ENCODE assay signal across 19 mouse cellular contexts in genomic region chr5:27767948-27768347, GRCm38 (mm10). TPM values are rescaled to one million over a fixed set of nuclear protein-coding genes. Genes with fewer than 3 reads are reported as not detected.
A peak's percentile ranks its signal among the peaks of the same experiment; 100 is the strongest.
DNase-seq lines count a peak whose midpoint lies in the region; ATAC-seq and TF ChIP-seq lines count a peak whose summit lies in the region.
"Had no signal": no experiment of that assay in that cellular context is flagged by ENCODE, and none has a peak within 500 bp of the region (broad histone marks: within the 10 kb centered on the region; RNA-seq: fewer than 3 reads in every experiment).

No protein-coding gene starts in this region.

- TF ChIP-seq EP300 in heart, adult 2 months (IDR thresholded peaks at IDR 0.05; ENCODE audit: insufficient read depth, low read depth, low read length), result no peak

- 52% methylated on average over 5 of the region's 5 CpGs for WGBS in hindbrain, embryonic 14.5 days
- WGBS in midbrain, embryonic 15.5 days, result 59% methylated on average over 5 of the region's 5 CpGs
- WGBS in heart, adult 2 months, result 81% methylated on average over 5 of the region's 5 CpGs

- H3K27me3 ChIP-seq in hindbrain, embryonic 14.5 days (ENCODE audit: control insufficient read depth, insufficient read depth, low read length), result no peaks in the 10 kb centered on the region
- H3K27me3 ChIP-seq in midbrain, embryonic 15.5 days (replicated peaks), result no peaks in the 10 kb centered on the region
- no peaks in the 10 kb centered on the region for H3K27me3 ChIP-seq in heart, adult 2 months (ENCODE audit: control insufficient read depth, insufficient read depth, low read length)
- H3K27me3 ChIP-seq: intestine, embryonic 15.5 days; stomach, embryonic 15.5 days had no signal

- peaks cover 77% of the 10 kb centered on the region for H3K36me3 ChIP-seq in hindbrain, embryonic 14.5 days (replicated peaks; ENCODE audit: control insufficient read depth, insufficient read depth)
- H3K36me3 ChIP-seq in midbrain, embryonic 15.5 days (replicated peaks), result peaks cover 35% of the 10 kb centered on the region
- no peaks in the 10 kb centered on the region; the same call in 1 of the 2 replicates for H3K36me3 ChIP-seq in heart, adult 2 months (ENCODE audit: control insufficient read depth, insufficient read depth, low read length)

- no peak for TF ChIP-seq POLR2A in heart, adult 2 months (IDR thresholded peaks at IDR 0.05; ENCODE audit: insufficient read depth, low read depth, low read length)

- no peak overlapping the region for H3K9ac ChIP-seq in hindbrain, embryonic 14.5 days
- H3K9ac ChIP-seq in midbrain, embryonic 15.5 days, result no peak overlapping the region
- no peak overlapping the region for H3K9ac ChIP-seq in heart, adult 2 months (ENCODE audit: low read depth, low read length)
- H3K9ac ChIP-seq: forebrain, postnatal 0 days; intestine, embryonic 15.5 days; lung, embryonic 14.5 days; stomach, embryonic 15.5 days had no signal

- no peaks in the 10 kb centered on the region for H3K9me3 ChIP-seq in hindbrain, embryonic 14.5 days (ENCODE audit: control insufficient read depth, low read length)
- no peaks in the 10 kb centered on the region for H3K9me3 ChIP-seq in midbrain, embryonic 15.5 days
- H3K9me3 ChIP-seq: intestine, embryonic 15.5 days; stomach, embryonic 15.5 days had no signal

- peak; percentile 41 for DNase-seq in left cerebral cortex, postnatal 4 days
- DNase-seq in left cerebral cortex, adult 8-10 months (ENCODE audit: low spot score in 2 of 2), result no peak
- DNase-seq in embryo, embryonic 10.5 days (ENCODE audit: low spot score), result peak; percentile 18
- no peak for DNase-seq in hindbrain, embryonic 14.5 days (ENCODE audit: low spot score)
- no peak for DNase-seq in heart, adult 2 months
- no peak for DNase-seq in urinary bladder, postnatal 10 days (ENCODE audit: low spot score)
- DNase-seq: adrenal gland, postnatal 25 days; cerebellum, postnatal 36 days; forebrain, postnatal 0 days; gastrocnemius, postnatal 10 days; heart, postnatal 14 days; layer of hippocampus, adult 9-11 months; liver; lung, embryonic 14.5 days had no signal

- no peak for TF ChIP-seq CTCF in heart, adult 2 months (IDR thresholded peaks at IDR 0.05)

- H3K4me1 ChIP-seq in hindbrain, embryonic 14.5 days (replicated peaks; ENCODE audit: control insufficient read depth, insufficient read depth, low read length), result no peaks in the 10 kb centered on the region
- H3K4me1 ChIP-seq in midbrain, embryonic 15.5 days, result no peaks in the 10 kb centered on the region
- no peaks in the 10 kb centered on the region for H3K4me1 ChIP-seq in heart, adult 2 months (ENCODE audit: control insufficient read depth, insufficient read depth, low read length)
- H3K4me1 ChIP-seq: intestine, embryonic 15.5 days; stomach, embryonic 15.5 days had no signal

- no peak overlapping the region for H3K4me2 ChIP-seq in hindbrain, embryonic 14.5 days (replicated peaks)
- H3K4me2 ChIP-seq in midbrain, embryonic 15.5 days, result no peak overlapping the region
- H3K4me2 ChIP-seq: intestine, embryonic 15.5 days; lung, embryonic 14.5 days; stomach, embryonic 15.5 days had no signal

- 0 out of 2 replicates have a peak overlapping the region, but pooled peaks have one; percentile 16 for H3K27ac ChIP-seq in hindbrain, embryonic 14.5 days
- 0 out of 2 replicates have a peak overlapping the region, but pooled peaks have one; percentile 8 for H3K27ac ChIP-seq in midbrain, embryonic 15.5 days
- H3K27ac ChIP-seq in heart, adult 2 months, result no peak overlapping the region
- H3K27ac ChIP-seq: intestine, embryonic 15.5 days; kidney, postnatal 0 days; stomach, embryonic 15.5 days had no signal

- H3K4me3 ChIP-seq in hindbrain, embryonic 14.5 days (replicated peaks; ENCODE audit: low read length), result no peak overlapping the region
- no peak overlapping the region for H3K4me3 ChIP-seq in midbrain, embryonic 15.5 days
- no peak overlapping the region for H3K4me3 ChIP-seq in heart, adult 2 months
- H3K4me3 ChIP-seq: intestine, embryonic 15.5 days; stomach, embryonic 15.5 days had no signal

- no peaks in the 10 kb centered on the region for H3K79me2 ChIP-seq in heart, adult 2 months (replicated peaks; ENCODE audit: control insufficient read depth, insufficient read depth, low read length)

- intact Hi-C loops in left cerebral cortex, postnatal 4 days (cut with DNase I), result no loop called here
- intact Hi-C loops in heart, adult 2 months (cut with DNase I), result no loop called here

- ATAC-seq in hindbrain, embryonic 14.5 days (ENCODE audit: low FRiP score), result no peak; the same call in 1 of the 2 replicates
- no peak for ATAC-seq in midbrain, embryonic 15.5 days (replicated peaks)
- no peak for ATAC-seq in megakaryocyte progenitor cell, adult 5-6 weeks (replicated peaks; ENCODE audit: poor library complexity)
- ATAC-seq: forebrain, postnatal 0 days; intestine, embryonic 15.5 days had no signal

RNA-seq across cellular contexts. Expression of gene Paxip1, which starts 23.5 kb away (rescaled TPM):
- total RNA-seq in left cerebral cortex, postnatal 4 days (2021), result 10 to 100 TPM; 39.6 to 50.3 TPM
- 10 to 100 TPM; 33.4 to 43.9 (median 38.5) TPM for total RNA-seq in left cerebral cortex, adult 8-10 months (2022)
- 29.5 and 35.1 TPM in 2 replicates for polyA plus RNA-seq in hindbrain, embryonic 14.5 days (2014; fragmentation: Nextera tagmentation; extraction: Ambion mirVana)
- polyA plus RNA-seq in midbrain, embryonic 15.5 days (2015; fragmentation: Nextera tagmentation; extraction: Ambion mirVana), result 28.8 and 31.1 TPM in 2 replicates
- 10 to 100 TPM; 14.6 to 18.8 TPM for total RNA-seq in heart, adult 2 months (2021)
- polyA plus RNA-seq in heart, adult 2 months (2012; rRNA removed), result 11.5 and 12.2 TPM in 2 replicates
- total RNA-seq in megakaryocyte progenitor cell, adult 5-6 weeks (2015), result 34.6 and 35.0 TPM in 2 replicates
- 25.3 and 31.2 TPM in 2 replicates for total RNA-seq in megakaryocyte progenitor cell, adult 5-6 weeks (2017)

Comparison
In these comparisons a context has a peak if more than half of its experiments do, and no peak if none do; other contexts are left out.
1. DNase-seq: peak in left cerebral cortex, postnatal 4 days (single experiment) and embryo, embryonic 10.5 days (single experiment); none in left cerebral cortex, adult 8-10 months (0 of 2), hindbrain, embryonic 14.5 days (single experiment), heart, adult 2 months (0 of 2) and urinary bladder, postnatal 10 days (single experiment).